Mouse (Mus musculus): ENCODE measurements at regions not wholly inside any gene's neighbourhood (a gene's known extent, or its start where the extent isn't known, plus 50 kb on each side); places are given as distances from the start of the nearest gene placed in this dataset.

DNA sequence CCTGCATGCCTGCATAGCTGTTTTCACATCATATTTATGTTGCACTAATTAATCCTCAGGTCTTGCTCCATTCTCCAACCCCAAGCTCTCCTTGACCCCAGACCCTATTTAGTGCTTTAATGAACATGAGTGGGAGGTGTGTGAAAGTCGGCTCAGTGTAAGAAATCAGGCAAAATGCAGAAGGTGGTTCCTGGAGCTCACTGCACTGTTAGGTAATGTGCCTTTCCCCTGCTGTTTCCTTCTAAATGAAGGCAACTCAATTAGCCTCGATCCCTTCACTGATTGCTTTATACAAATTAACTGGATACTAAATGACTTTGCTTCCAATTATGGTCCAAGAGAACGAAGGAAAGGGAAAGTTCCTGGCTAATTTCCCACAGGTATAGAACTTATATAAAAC, 215.6 kb downstream of the Fat4 start:
- no peak overlapping the region for H3K4me3 ChIP-seq
- H3K36me3 ChIP-seq (ENCODE audit: control insufficient read depth, insufficient read depth): no peaks in the 10 kb centered on the region
- no peak for TF ChIP-seq REST (IDR thresholded peaks at IDR 0.05; ENCODE audit: insufficient read depth, insufficient read length)
- no peak for TF ChIP-seq E2F4 (IDR thresholded peaks at IDR 0.05; ENCODE audit: insufficient read depth)
- no peak for TF ChIP-seq POLR2A (IDR thresholded peaks at IDR 0.05; ENCODE audit: insufficient read length, low read depth)
- TF ChIP-seq MYOG (IDR thresholded peaks at IDR 0.05; ENCODE audit: control insufficient read depth in 1 of 3, insufficient read depth in 1 of 3, insufficient read length in 2 of 3, low read depth in 2 of 3): no peak
- TF ChIP-seq MAX (IDR thresholded peaks at IDR 0.05; ENCODE audit: low read depth): no peak
- TF ChIP-seq TCF3 (IDR thresholded peaks at IDR 0.05; ENCODE audit: insufficient read length, low read depth): no peak
- H3K27me3 ChIP-seq (ENCODE audit: control insufficient read depth, insufficient read depth, insufficient read length): no peaks in the 10 kb centered on the region
- no peak overlapping the region for H3ac ChIP-seq (ENCODE audit: control insufficient read depth, insufficient read length)
- no peak overlapping the region for H3K4me2 ChIP-seq (ENCODE audit: low read depth)
- no peaks in the 10 kb centered on the region for H3K79me2 ChIP-seq (ENCODE audit: control insufficient read depth, insufficient read depth)

DNA sequence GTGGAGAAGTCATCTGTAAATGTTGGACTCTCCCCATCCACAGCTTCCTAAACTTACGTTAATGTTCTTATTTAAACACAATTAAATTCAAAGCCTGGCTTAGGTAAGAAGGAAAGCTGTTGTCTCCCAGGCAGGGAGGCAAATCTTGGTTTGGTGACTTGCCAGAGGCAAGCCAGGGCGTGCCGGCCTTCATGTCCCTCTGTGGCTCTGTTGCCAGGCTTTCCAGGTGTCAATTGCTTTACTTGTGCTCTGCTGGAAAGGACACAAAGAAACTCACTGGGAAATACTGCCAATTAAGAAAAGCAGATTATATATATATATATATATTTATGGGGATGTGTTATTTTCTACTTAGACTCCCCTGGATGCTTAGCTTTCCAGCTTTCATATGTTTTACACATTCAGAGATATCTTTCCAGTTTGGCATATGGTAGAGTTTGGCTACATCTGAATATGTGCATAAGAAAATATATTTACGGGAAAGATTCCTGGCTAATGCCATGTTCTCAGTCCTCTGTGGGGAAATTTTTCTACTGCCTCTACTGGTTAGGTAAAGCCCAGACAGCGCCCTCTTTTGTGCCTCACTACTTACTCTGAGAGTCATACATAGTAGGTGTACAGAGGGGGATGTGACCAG, 223.1 kb downstream of the Fat4 start:
- H3ac ChIP-seq (ENCODE audit: control insufficient read depth, insufficient read length): no peak overlapping the region
- H3K4me3 ChIP-seq: no peak overlapping the region
- H3K4me2 ChIP-seq (ENCODE audit: low read depth): no peak overlapping the region
- H3K79me2 ChIP-seq (ENCODE audit: control insufficient read depth, insufficient read depth): no peaks in the 10 kb centered on the region
- no peak for TF ChIP-seq TCF3 (IDR thresholded peaks at IDR 0.05; ENCODE audit: insufficient read length, low read depth)
- no peaks in the 10 kb centered on the region for H3K36me3 ChIP-seq (ENCODE audit: control insufficient read depth, insufficient read depth)
- no peaks in the 10 kb centered on the region for H3K27me3 ChIP-seq (ENCODE audit: control insufficient read depth, insufficient read depth, insufficient read length)

DNA sequence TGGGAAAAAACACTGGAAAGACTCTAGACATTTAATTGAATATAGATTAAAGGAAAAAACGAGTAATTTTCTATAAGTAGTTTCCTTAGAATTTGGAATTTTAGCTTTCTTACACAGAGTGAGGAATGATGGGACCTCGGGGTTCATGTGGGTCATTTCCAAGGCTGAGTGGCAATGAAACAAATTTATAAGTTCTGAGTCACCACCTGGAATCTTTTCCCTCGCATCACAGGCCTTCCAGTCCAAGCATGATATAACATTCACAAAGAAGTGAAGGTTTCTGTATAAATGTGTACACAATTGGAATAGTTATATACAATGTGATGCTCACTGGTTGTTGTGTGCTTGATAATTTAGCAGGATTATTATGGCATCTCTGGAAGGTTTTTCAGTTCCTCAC, 227.3 kb downstream of the Fat4 start:
- no peaks in the 10 kb centered on the region for H3K79me2 ChIP-seq (ENCODE audit: control insufficient read depth, insufficient read depth)
- no peaks in the 10 kb centered on the region for H3K36me3 ChIP-seq (ENCODE audit: control insufficient read depth, insufficient read depth)
- TF ChIP-seq CEBPB (IDR thresholded peaks at IDR 0.05; ENCODE audit: insufficient read depth, poor library complexity, severe bottlenecking): no peak
- TF ChIP-seq REST (IDR thresholded peaks at IDR 0.05; ENCODE audit: insufficient read depth, insufficient read length): no peak
- TF ChIP-seq TCF3 (IDR thresholded peaks at IDR 0.05; ENCODE audit: insufficient read length, low read depth): no peak
- TF ChIP-seq POLR2A (IDR thresholded peaks at IDR 0.05; ENCODE audit: insufficient read length, low read depth): no peak
- no peak for TF ChIP-seq E2F4 (IDR thresholded peaks at IDR 0.05; ENCODE audit: insufficient read depth)
- TF ChIP-seq SRF (IDR thresholded peaks at IDR 0.05; ENCODE audit: control insufficient read depth, insufficient read length, low read depth): no peak
- TF ChIP-seq MYOD1 (IDR thresholded peaks at IDR 0.05; ENCODE audit: control insufficient read depth in 1 of 3, insufficient read length in 2 of 3, low read depth in 2 of 3): no peak
- no peak for TF ChIP-seq TCF12 (IDR thresholded peaks at IDR 0.05; ENCODE audit: insufficient read depth, poor library complexity, severe bottlenecking)
- TF ChIP-seq MYOG (IDR thresholded peaks at IDR 0.05; ENCODE audit: control insufficient read depth in 1 of 3, insufficient read depth in 1 of 3, insufficient read length in 2 of 3, low read depth in 2 of 3): no peak
- TF ChIP-seq MAX (IDR thresholded peaks at IDR 0.05; ENCODE audit: low read depth): no peak
- no peak for TF ChIP-seq USF1 (IDR thresholded peaks at IDR 0.05; ENCODE audit: low read depth)
- no peak for TF ChIP-seq POLR2AphosphoS2 (IDR thresholded peaks at IDR 0.05; ENCODE audit: insufficient read length, low read depth)
- H3K27me3 ChIP-seq (ENCODE audit: control insufficient read depth, insufficient read depth, insufficient read length): no peaks in the 10 kb centered on the region
- no peak overlapping the region for H3K4me2 ChIP-seq (ENCODE audit: low read depth)
- H3ac ChIP-seq (ENCODE audit: control insufficient read depth, insufficient read length): no peak overlapping the region
- no peak overlapping the region for H3K4me3 ChIP-seq

DNA sequence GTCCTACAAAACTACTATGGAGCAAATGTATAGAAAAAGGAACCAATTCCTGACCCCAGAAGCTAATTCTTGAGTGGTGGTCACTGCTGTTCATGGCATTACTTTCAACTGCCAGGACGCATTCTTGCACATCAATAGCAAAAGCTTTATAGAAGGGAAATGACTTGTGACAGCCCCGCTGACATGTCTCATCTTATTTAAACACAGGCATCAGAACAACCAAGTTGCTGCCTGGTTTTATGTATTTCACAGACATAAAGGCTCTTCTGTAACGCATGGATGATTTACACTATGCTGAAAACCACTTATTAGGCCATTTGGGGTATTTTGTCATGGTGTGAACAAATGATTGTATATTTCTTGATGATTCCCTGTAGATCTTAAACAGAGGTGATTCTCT, 228.1 kb downstream of the Fat4 start:
- Histone ChIP-seq H3K79me2 (ENCODE audit: control insufficient read depth, insufficient read depth) (no peaks in the 10 kb centered on the region), H3K4me2 (ENCODE audit: low read depth) (no peak overlapping the region), H3K36me3 (ENCODE audit: control insufficient read depth, insufficient read depth) (no peaks in the 10 kb centered on the region), H3K4me3 (no peak overlapping the region), H3K27me3 (ENCODE audit: control insufficient read depth, insufficient read depth, insufficient read length) (no peaks in the 10 kb centered on the region), H3ac (ENCODE audit: control insufficient read depth, insufficient read length) (no peak overlapping the region)
- TF ChIP-seq POLR2A (IDR thresholded peaks at IDR 0.05; ENCODE audit: insufficient read length, low read depth) (no peak), MYOG (IDR thresholded peaks at IDR 0.05; ENCODE audit: control insufficient read depth in 1 of 3, insufficient read depth in 1 of 3, insufficient read length in 2 of 3, low read depth in 2 of 3) (no peak), TCF12 (IDR thresholded peaks at IDR 0.05; ENCODE audit: insufficient read depth, poor library complexity, severe bottlenecking) (no peak), TCF3 (IDR thresholded peaks at IDR 0.05; ENCODE audit: insufficient read length, low read depth) (no peak), MYOD1 (IDR thresholded peaks at IDR 0.05; ENCODE audit: control insufficient read depth in 1 of 3, insufficient read length in 2 of 3, low read depth in 2 of 3) (no peak), POLR2AphosphoS2 (IDR thresholded peaks at IDR 0.05; ENCODE audit: insufficient read length, low read depth) (no peak), CEBPB (IDR thresholded peaks at IDR 0.05; ENCODE audit: insufficient read depth, poor library complexity, severe bottlenecking) (no peak), REST (IDR thresholded peaks at IDR 0.05; ENCODE audit: insufficient read depth, insufficient read length) (no peak), USF1 (IDR thresholded peaks at IDR 0.05; ENCODE audit: low read depth) (no peak), MAX (IDR thresholded peaks at IDR 0.05; ENCODE audit: low read depth) (no peak), E2F4 (IDR thresholded peaks at IDR 0.05; ENCODE audit: insufficient read depth) (no peak), SRF (IDR thresholded peaks at IDR 0.05; ENCODE audit: control insufficient read depth, insufficient read length, low read depth) (no peak)

DNA sequence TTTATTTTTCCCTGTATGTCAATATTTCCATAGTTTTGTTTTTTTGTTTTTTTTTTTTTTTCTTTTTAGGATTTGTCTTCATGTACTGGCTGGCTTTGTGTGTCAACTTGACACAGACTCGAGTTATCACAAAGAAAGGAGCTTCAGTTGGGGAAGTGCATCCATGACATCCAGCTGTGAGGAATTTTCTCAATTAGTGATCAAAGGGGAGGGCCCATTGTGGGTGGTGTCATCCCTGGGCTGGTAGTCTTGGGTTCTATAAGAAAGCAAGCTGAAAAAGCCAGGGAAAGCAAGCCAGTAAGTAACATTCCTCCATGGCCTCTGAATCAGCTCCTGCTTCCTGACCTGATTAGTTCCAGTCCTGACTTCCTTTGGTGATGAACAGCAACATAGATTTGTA, 228.7 kb downstream of the Fat4 start:
- Histone ChIP-seq H3K4me3 (no peak overlapping the region), H3K27me3 (ENCODE audit: control insufficient read depth, insufficient read depth, insufficient read length) (no peaks in the 10 kb centered on the region), H3ac (ENCODE audit: control insufficient read depth, insufficient read length) (no peak overlapping the region), H3K79me2 (ENCODE audit: control insufficient read depth, insufficient read depth) (no peaks in the 10 kb centered on the region), H3K36me3 (ENCODE audit: control insufficient read depth, insufficient read depth) (no peaks in the 10 kb centered on the region), H3K4me2 (ENCODE audit: low read depth) (no peak overlapping the region)
- TF ChIP-seq POLR2A (IDR thresholded peaks at IDR 0.05; ENCODE audit: insufficient read length, low read depth) (no peak), TCF12 (IDR thresholded peaks at IDR 0.05; ENCODE audit: insufficient read depth, poor library complexity, severe bottlenecking) (no peak), TCF3 (IDR thresholded peaks at IDR 0.05; ENCODE audit: insufficient read length, low read depth) (no peak), SRF (IDR thresholded peaks at IDR 0.05; ENCODE audit: control insufficient read depth, insufficient read length, low read depth) (no peak), REST (IDR thresholded peaks at IDR 0.05; ENCODE audit: insufficient read depth, insufficient read length) (no peak), CEBPB (IDR thresholded peaks at IDR 0.05; ENCODE audit: insufficient read depth, poor library complexity, severe bottlenecking) (no peak), MYOG (IDR thresholded peaks at IDR 0.05; ENCODE audit: control insufficient read depth in 1 of 3, insufficient read depth in 1 of 3, insufficient read length in 2 of 3, low read depth in 2 of 3) (no peak), POLR2AphosphoS2 (IDR thresholded peaks at IDR 0.05; ENCODE audit: insufficient read length, low read depth) (no peak)

Data from myocyte (in vitro differentiated cells).